Comparison of ENCODE assay signal across 1 mouse cellular context in the genomic region with DNA sequence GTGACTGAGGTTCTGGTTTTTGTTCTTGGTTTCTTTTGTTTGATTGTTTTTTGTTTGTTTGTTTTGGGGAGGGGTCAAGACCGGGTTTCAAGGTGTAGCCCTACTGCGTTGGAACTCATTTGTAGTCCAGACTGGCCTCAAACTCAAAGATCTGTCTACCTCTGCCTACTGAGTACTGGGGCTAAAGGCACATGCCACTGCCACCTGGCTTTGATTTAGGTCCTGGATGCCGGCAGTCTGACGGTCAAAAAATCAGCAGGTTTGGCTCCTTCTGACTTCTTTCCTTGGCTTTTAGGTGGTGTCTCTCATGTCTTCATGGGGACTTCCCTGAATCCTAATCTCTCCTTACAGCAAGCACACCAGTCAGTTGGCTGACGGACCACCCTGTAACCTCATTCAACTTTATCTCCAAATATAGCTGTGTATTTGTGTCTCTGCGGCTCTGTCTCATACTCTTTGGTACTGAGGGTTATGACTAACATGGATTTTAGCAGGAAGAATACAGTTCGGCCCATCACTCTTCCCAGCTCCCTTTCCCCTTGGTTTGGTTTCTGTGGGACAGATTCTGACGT.
TF ChIP-seq lines count a peak whose summit lies in the region.

No protein-coding gene starts in this region.

TF ChIP-seq in MEL, 35 proteins besides CTCF, POLR2A, EP300 and RAD21:
- peak; percentile 56 for TF ChIP-seq SIN3A (IDR thresholded peaks at IDR 0.05; ENCODE audit: low read length)
- no peak for TF ChIP-seq POLR2AphosphoS2 (IDR thresholded peaks at IDR 0.05; ENCODE audit: low read length)
- peak; percentile 43; the same call in 1 of the 2 replicates for TF ChIP-seq GATA1 (IDR thresholded peaks at IDR 0.05; ENCODE audit: low read depth, low read length)
- peak; percentile 60 for TF ChIP-seq TCF12 (IDR thresholded peaks at IDR 0.05; ENCODE audit: low read depth, low read length)
- TF ChIP-seq TAL1 (IDR thresholded peaks at IDR 0.05; ENCODE audit: low read length), result peak; percentile 58
- TF ChIP-seq MAFK (IDR thresholded peaks at IDR 0.05; ENCODE audit: borderline replicate concordance, low read depth, low read length), result no peak
- TF ChIP-seq MXI1 (IDR thresholded peaks at IDR 0.05; ENCODE audit: low read depth, low read length), result 0 out of 2 replicates have a peak, but pooled peaks have one; percentile 46
- TF ChIP-seq ETS1 (IDR thresholded peaks at IDR 0.05; ENCODE audit: low read depth, low read length), result 0 out of 2 replicates have a peak, but pooled peaks have one; percentile 45
